Mouse (Mus musculus) bone marrow, adult 2 months (tissue): ENCODE measurements around the gene Fhod1.

Experiments
- CTCF ChIP-seq: fragments of 200-500 bp; IDR thresholded peaks from 2 replicates; pipeline ENCODE4 v1.5.1; 2011; ENCODE audit warnings: low read length, control low read depth; ENCODE audit not compliant: control insufficient read depth, insufficient read depth
- POLR2A ChIP-seq: fragments of 200-500 bp; IDR thresholded peaks from 2 replicates; pipeline ENCODE4 v1.6.1; 2011; ENCODE audit warnings: low read depth, mild to moderate bottlenecking, control low read depth, low read length, borderline replicate concordance; ENCODE audit not compliant: control insufficient read depth

DNA sequence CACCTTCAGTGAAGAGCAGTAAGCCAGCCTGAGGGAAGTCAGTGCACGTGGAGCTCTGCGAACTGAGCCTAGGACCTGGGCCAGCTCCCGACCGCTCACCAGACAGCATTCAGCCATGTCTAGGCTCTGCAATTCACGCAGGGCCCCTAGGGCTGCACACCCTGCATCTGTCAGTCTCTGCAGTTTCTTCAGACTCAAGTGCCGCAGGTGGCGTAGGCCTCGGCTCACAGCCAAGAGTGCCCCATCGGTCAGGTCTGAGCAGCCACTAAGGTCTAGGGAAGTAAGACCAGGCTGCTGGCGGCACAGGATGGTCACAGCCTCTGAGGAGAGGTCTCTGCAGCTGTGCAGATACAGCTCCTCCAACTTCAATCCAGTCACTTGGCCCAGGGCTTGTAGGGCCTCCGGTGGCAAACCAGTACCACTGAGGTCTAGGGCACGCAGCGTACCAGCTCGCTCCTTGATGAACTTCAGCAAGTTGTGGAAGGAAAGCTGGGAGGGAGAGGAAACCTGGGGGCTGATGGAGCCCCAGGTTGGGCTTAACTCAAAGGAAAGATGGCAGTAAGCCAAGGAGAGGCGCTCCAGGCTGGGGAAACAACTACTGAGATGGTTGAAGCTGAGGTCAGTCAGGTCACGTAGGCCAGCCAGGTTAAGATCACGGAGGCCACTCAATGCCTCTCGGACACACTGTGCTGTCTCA is 32.5 kb downstream of the Fhod1 start:
- no peak for TF ChIP-seq CTCF
- TF ChIP-seq POLR2A, result no peak
